ENCODE assay signal across 8 mouse cellular contexts in the genomic region with DNA sequence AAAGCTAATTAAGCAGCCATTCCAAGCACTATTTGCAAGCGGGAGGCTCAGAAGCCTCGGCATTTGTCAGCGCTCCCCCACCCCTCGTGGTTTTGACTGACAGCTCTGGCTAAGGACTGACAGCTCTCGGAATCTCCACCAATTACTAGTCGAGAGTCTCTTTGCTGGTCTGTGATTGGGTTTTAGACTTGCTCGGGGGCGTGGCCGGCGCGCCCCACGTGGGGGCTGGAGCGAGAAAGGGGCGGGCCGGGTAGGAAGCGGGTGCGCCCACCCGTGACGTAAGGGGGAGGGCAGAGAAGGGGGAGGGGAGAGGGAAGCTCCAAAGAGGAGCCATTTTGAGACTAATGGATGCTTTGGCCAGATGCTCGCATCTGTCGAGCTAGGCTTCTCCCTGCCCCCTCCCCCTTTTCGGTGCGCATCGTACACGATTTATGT. TPM values are rescaled to one million over a fixed set of nuclear protein-coding genes. Genes with fewer than 3 reads are reported as not detected.
DNase-seq lines count a peak whose midpoint lies in the region; ATAC-seq and TF ChIP-seq lines count a peak whose summit lies in the region.

No protein-coding gene starts in this region.

- peak; percentile 86 for ATAC-seq in heart, embryonic 16.5 days (replicated peaks; ENCODE audit: extremely low read depth, insufficient read depth, low FRiP score)
- ATAC-seq in liver, embryonic 15.5 days (ENCODE audit: insufficient read depth), result peak; percentile 74
- ATAC-seq in neural tube, embryonic 13.5 days (ENCODE audit: low read depth), result peak; percentile 87

- peak overlapping the region; percentile 98 for H3K4me3 ChIP-seq in forebrain, embryonic 10.5 days
- peak overlapping the region; percentile 77 for H3K4me3 ChIP-seq in heart, embryonic 16.5 days (ENCODE audit: low read length)
- H3K4me3 ChIP-seq in liver, embryonic 15.5 days (replicated peaks), result peak overlapping the region; percentile 70
- H3K4me3 ChIP-seq in neural tube, embryonic 13.5 days, result peak overlapping the region; percentile 92
- peak overlapping the region; percentile 94 for H3K4me3 ChIP-seq in testis, adult 2 months (ENCODE audit: control insufficient read depth, low read depth, low read length)

- TF ChIP-seq POLR2A in testis, adult 2 months (IDR thresholded peaks at IDR 0.05; ENCODE audit: control insufficient read depth, low read depth, low read length), result peak; percentile 65

- no peaks in the 10 kb centered on the region for H3K9me3 ChIP-seq in forebrain, embryonic 10.5 days
- H3K9me3 ChIP-seq in heart, embryonic 16.5 days (replicated peaks; ENCODE audit: control insufficient read depth, low read length), result no peaks in the 10 kb centered on the region
- no peaks in the 10 kb centered on the region for H3K9me3 ChIP-seq in liver, embryonic 15.5 days (replicated peaks)
- H3K9me3 ChIP-seq in neural tube, embryonic 13.5 days, result no peaks in the 10 kb centered on the region

- H3K4me1 ChIP-seq in forebrain, embryonic 10.5 days, result peaks cover 84% of the 10 kb centered on the region
- peaks cover 31% of the 10 kb centered on the region for H3K4me1 ChIP-seq in heart, embryonic 16.5 days (ENCODE audit: control insufficient read depth, insufficient read depth, low read length)
- H3K4me1 ChIP-seq in liver, embryonic 15.5 days (replicated peaks), result peaks cover 73% of the 10 kb centered on the region
- H3K4me1 ChIP-seq in neural tube, embryonic 13.5 days (replicated peaks), result peaks cover 62% of the 10 kb centered on the region
- H3K4me1 ChIP-seq in testis, adult 2 months (ENCODE audit: control insufficient read depth, insufficient read depth, low read length), result peaks cover 29% of the 10 kb centered on the region

- peak; percentile 97 to 98 for DNase-seq in CD8-positive naive resting alpha-beta T cell, adult 2 months (ENCODE audit: low read depth in 2 of 2, low spot score in 2 of 2)
- DNase-seq in c-Kit-positive CD71-negative TER-119-negative erythroid progenitor cells, embryonic 14.5 days (ENCODE audit: low read depth), result peak; percentile 99
- peak; percentile 100 for DNase-seq in forebrain, embryonic 10.5 days (ENCODE audit: extremely low spot score, low spot score)
- DNase-seq in kidney, postnatal 36 days, result peak; percentile 99 to 100

- H3K9ac ChIP-seq in heart, embryonic 16.5 days (ENCODE audit: low read length), result peak overlapping the region; percentile 76
- peak overlapping the region; percentile 69 for H3K9ac ChIP-seq in liver, embryonic 15.5 days
- peak overlapping the region; percentile 71 for H3K9ac ChIP-seq in neural tube, embryonic 13.5 days

- H3K4me2 ChIP-seq in heart, embryonic 16.5 days (ENCODE audit: low read depth, low read length), result peak overlapping the region; percentile 91
- H3K4me2 ChIP-seq in liver, embryonic 15.5 days, result peak overlapping the region; percentile 98
- H3K4me2 ChIP-seq in neural tube, embryonic 13.5 days, result peak overlapping the region; percentile 85

- H3K36me3 ChIP-seq in forebrain, embryonic 10.5 days (replicated peaks), result peaks cover 12% of the 10 kb centered on the region
- H3K36me3 ChIP-seq in heart, embryonic 16.5 days (ENCODE audit: control insufficient read depth, insufficient read depth), result no peaks in the 10 kb centered on the region
- H3K36me3 ChIP-seq in liver, embryonic 15.5 days (replicated peaks), result no peaks in the 10 kb centered on the region
- no peaks in the 10 kb centered on the region for H3K36me3 ChIP-seq in neural tube, embryonic 13.5 days
- H3K36me3 ChIP-seq in testis, adult 2 months (ENCODE audit: control insufficient read depth, insufficient read depth, low read length), result no peaks in the 10 kb centered on the region

- H3K27me3 ChIP-seq in forebrain, embryonic 10.5 days (ENCODE audit: poor library complexity, severe bottlenecking), result peaks cover 29% of the 10 kb centered on the region
- H3K27me3 ChIP-seq in heart, embryonic 16.5 days (ENCODE audit: control insufficient read depth, insufficient read depth, low read length), result peaks cover 37% of the 10 kb centered on the region
- peaks cover 79% of the 10 kb centered on the region for H3K27me3 ChIP-seq in liver, embryonic 15.5 days
- H3K27me3 ChIP-seq in neural tube, embryonic 13.5 days, result peaks cover 19% of the 10 kb centered on the region
- peaks cover 14% of the 10 kb centered on the region for H3K27me3 ChIP-seq in testis, adult 2 months (ENCODE audit: control insufficient read depth, insufficient read depth, low read length)

- H3K27ac ChIP-seq in forebrain, embryonic 10.5 days, result peak overlapping the region; percentile 100
- peak overlapping the region; percentile 81 for H3K27ac ChIP-seq in heart, embryonic 16.5 days (ENCODE audit: low read length)
- H3K27ac ChIP-seq in liver, embryonic 15.5 days (replicated peaks), result peak overlapping the region; percentile 78
- peak overlapping the region; percentile 96 for H3K27ac ChIP-seq in neural tube, embryonic 13.5 days (replicated peaks)
- H3K27ac ChIP-seq in testis, adult 2 months (ENCODE audit: control insufficient read depth, insufficient read depth, low read depth, low read length), result peak overlapping the region; percentile 83

- 2% methylated on average over 25 of the region's 25 CpGs for WGBS in forebrain, embryonic 10.5 days
- under 1% methylated on average over 25 of the region's 25 CpGs for WGBS in heart, embryonic 16.5 days
- WGBS in liver, embryonic 15.5 days (ENCODE audit: insufficient replicate concordance), result under 1% methylated on average over 24 of the region's 25 CpGs
- WGBS in neural tube, embryonic 13.5 days, result under 1% methylated on average over 20 of the region's 25 CpGs

- no peak for TF ChIP-seq CTCF in testis, adult 2 months (IDR thresholded peaks at IDR 0.05; ENCODE audit: control insufficient read depth, insufficient read depth, insufficient replicate concordance, low read depth, low read length)

RNA-seq across cellular contexts. Expression of a gene that starts 1.7 kb away (rescaled TPM):
- 43.4 and 45.6 TPM in 2 replicates for polyA plus RNA-seq in forebrain, embryonic 10.5 days (2016; fragmentation: Nextera tagmentation; extraction: Ambion mirVana)
- polyA plus RNA-seq in heart, embryonic 16.5 days (2015; fragmentation: Nextera tagmentation; extraction: Ambion mirVana), result 9.8 and 10.8 TPM in 2 replicates
- 3.0 and 4.0 TPM in 2 replicates for polyA plus RNA-seq in liver, embryonic 15.5 days (2015; fragmentation: Nextera tagmentation; extraction: Ambion mirVana)
- polyA plus RNA-seq in neural tube, embryonic 13.5 days (2015; fragmentation: Nextera tagmentation; extraction: Ambion mirVana), result 31.1 and 33.7 TPM in 2 replicates
- 153 and 176 TPM in 2 replicates for polyA plus RNA-seq in testis, adult 2 months (2012; rRNA removed)

Comparison
In these comparisons a context has a peak if more than half of its experiments do, and no peak if none do; other contexts are left out.
1. Peak in every context shown above with its lines: DNase-seq, ATAC-seq, H3K4me3 ChIP-seq and H3K27ac ChIP-seq.